Mouse (Mus musculus) c-Kit-positive CD71-positive TER-119-positive erythroid progenitor cells, embryonic 14.5 days (primary cell): Measurements from ENCODE around the gene Nap1l4.

ENCODE experiments used
- DNase-seq: peaks from one replicate; pipeline ENCODE4 v3.0.0-alpha.2; 2013; ENCODE audit warnings: low spot score

The Nap1l4 gene

DNA sequence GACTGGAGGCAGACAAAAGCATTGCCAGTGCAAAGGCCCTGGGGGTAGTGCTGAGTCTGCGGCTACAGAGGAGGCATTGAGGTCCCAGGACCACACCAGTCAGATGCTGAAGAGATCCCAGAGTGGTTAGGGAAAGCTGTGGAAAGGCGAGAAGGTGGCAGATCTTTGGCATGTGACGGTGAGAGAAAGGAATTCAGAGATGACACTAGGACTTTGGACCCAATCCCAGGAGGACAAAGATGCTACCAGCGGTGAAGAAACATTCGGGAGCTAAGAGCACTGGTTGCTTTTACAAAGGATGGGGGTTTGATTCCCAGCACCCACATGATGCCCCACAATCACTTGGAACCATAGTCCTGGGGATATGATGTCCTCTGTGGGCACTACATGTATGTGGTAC is 71.1 kb downstream of the Nap1l4 start:
- no peak for DNase-seq

DNA sequence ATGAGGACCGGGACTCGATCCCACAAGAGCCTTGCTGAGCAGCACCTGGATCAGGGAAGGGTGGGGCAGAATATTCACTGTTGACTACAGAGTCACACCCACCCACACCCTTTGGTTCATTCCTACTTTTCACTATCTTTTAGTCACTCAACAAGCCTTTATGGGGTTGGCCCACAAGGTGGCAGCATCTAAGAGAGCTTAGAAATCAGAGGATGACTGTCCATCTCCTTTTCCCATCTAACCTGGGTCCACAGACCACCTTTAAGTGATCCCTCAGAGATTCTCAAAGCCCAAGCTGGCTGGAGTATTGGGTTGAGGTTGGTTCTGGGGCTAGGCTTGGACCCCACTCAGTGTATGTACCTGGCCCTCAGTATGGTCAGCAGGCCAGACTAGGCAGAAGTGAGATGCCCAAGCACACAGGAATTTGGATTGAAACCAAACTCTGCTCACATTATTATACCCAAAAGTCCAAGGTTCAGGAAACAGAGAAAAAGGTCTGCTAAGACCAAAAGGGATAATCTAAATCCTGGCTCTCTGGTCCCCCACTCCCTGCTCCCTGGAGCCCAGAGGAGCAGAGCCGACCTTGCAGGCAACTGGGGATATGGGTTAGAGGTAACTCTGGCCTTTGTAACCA is 72.1 kb downstream of the Nap1l4 start:
- DNase-seq, result no peak

DNA sequence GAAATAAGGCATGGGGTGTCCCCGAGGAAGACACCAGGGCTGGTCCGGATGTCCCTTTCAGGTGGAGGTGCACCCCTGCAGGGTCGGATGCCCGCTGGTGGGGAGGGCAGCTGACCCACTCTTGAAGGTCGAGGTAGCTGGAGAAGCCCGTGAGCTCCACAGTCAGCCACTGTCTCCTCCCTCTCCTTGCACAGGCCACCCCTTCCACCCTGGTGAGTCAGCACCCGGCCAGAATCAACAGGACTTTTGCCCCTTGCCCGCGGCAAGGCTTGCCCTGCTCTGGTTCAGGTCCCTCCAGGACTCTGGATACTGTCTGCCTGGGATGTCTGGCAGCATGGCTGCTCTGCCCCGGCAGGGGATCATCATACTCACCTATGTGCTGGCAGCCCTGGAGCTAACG is 73.0 kb downstream of the Nap1l4 start:
- DNase-seq, result no peak

DNA sequence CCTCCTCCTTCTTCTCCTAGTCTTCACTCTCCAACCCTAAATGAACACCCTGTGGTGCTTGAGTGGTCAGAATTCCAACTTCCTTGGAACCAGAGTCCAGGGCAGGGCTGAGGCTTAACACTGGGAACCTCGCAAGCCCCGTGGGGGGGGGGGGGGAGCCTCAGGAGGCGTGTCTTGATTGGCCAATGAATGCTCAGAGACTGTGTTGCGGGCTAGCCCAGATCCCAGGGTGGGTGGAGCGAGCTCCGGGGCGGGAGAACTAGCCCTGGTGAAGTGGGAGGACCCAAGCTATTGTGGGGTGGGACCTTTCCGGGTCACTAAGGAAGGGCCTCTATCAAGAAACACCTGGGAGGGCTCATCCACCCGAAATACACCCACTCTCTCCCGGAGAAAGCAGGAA is 74.1 kb downstream of the Nap1l4 start:
- DNase-seq, result no peak

GRCm38 (mm10) chr7:143473347-143474101 is 75.4 kb downstream of the Nap1l4 start, which contains the start of gene Slc22a18:
Gene Slc22a18, plus strand, starts transcription at chr7:143473736.
- no peak for DNase-seq

GRCm38 (mm10) chr7:143469946-143470345 is 79.0 kb downstream of the Nap1l4 start:
- peak; percentile 42 for DNase-seq

- DNase-seq, result no peak
Measured at GRCm38 (mm10) chr7:143467714-143468113, 81.2 kb downstream of the Nap1l4 start.

DNA sequence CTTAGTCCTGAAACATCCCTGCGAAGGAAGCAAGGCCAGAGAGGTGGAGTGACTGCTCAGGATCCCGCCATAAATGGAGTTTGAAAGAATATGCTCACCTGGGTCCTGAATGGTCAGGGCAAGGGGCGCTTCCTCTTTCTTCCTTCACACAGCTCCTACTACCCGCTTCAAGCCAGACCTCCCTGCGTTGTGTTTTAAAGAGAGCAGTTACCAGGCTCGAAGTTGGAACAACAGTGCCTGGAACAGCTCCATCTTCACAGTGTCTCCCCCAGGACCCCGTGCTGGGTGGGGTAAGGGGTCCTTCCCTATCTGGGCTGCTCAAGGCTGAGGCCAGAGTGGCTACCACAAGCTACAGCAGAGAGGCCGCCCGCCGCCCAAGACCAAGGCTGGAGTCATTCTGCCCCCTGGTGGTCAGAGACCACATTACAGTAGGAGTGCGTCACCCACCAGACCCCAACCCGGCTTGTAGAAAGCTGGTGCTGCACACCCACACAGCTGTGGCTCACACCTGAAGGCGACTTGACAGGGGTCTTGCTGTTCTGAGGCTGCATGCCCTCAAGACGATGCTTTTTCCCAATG is 82.7 kb downstream of the Nap1l4 start:
- DNase-seq, result peak; percentile 55

DNA sequence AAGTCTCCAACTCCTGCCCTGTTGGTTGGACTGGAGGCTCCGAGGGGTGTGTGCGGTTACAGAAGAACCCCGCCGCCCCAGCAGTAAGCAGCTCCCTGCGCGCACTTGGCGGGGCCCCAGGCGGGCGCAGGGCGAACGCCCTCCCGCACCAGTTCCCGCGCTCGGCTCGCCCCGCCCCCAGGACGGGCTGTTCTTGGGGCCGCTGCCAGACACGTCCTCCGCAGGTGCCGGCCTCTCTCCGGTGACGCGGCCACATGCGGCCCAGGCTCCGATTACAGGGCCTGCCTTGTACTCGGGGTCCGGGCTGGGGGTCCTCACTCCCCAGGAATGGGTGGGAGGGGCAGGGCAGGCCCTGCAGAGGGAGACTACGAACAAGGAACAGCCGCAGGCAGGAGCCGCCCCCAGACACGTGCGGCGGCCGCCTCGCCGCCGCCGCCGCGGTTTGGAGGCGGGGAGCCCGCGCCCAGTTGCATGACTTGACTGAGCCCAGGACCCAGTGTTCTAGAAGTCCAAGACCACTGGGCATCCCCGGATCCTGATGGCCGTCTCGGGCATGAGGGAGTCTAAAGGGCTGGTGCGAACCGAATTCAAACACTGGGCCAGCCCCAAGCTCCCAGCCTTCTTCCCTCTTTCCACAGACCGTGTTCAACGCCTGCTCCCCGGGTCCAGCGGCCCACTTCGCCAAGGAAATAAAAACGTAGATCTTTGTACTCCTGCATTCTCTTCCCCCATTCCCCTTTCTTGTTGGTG is 83.9 kb downstream of the Nap1l4 start:
- DNase-seq, result peak; percentile 34

- peak; percentile 62 for DNase-seq
Measured at GRCm38 (mm10) chr7:143463865-143464415, 85.0 kb downstream of the Nap1l4 start.
